Mouse (Mus musculus): ENCODE data around the gene Dnal1.
A peak's percentile ranks its signal among the peaks of the same experiment; 100 is the strongest.

The Dnal1 gene

GRCm38 (mm10) chr12:84126899-84127298 is 12.7 kb downstream of the Dnal1 start:
- no peak for DNase-seq (ENCODE audit: low spot score)

- no peak for DNase-seq (ENCODE audit: low spot score)
Observed at GRCm38 (mm10) chr12:84128576-84128975, 14.4 kb downstream of the Dnal1 start.

- no peak for DNase-seq (ENCODE audit: low spot score)
Observed at GRCm38 (mm10) chr12:84129931-84130330, 15.8 kb downstream of the Dnal1 start.

GRCm38 (mm10) chr12:84132265-84132664 is 18.1 kb downstream of the Dnal1 start:
- peak; percentile 65 for DNase-seq (ENCODE audit: low spot score)

DNA sequence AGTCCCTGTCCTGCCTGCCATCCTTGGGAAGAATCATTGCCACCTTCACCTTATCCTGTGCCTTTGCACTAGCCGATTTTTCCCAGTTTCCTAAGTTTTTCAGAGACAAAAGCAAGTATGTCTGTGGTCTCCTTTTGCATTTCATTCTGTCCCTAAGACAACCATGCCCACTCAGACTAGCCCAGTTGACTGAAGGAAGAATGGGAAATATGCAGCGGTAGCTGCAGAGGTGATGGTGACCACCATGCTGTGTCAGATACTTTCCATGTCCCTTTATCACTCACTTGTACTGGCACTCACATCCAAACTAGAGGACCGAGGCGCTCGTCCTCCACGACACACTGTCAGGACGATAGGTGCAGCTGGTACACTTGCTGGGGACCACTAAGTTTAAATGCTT is 23.0 kb downstream of the Dnal1 start:
- no peak for DNase-seq (ENCODE audit: low spot score)

GRCm38 (mm10) chr12:84140135-84140534 is 26.0 kb downstream of the Dnal1 start:
- DNase-seq (ENCODE audit: low spot score), result no peak

GRCm38 (mm10) chr12:84141271-84141670 is 27.1 kb downstream of the Dnal1 start:
- DNase-seq (ENCODE audit: low spot score), result no peak

DNA sequence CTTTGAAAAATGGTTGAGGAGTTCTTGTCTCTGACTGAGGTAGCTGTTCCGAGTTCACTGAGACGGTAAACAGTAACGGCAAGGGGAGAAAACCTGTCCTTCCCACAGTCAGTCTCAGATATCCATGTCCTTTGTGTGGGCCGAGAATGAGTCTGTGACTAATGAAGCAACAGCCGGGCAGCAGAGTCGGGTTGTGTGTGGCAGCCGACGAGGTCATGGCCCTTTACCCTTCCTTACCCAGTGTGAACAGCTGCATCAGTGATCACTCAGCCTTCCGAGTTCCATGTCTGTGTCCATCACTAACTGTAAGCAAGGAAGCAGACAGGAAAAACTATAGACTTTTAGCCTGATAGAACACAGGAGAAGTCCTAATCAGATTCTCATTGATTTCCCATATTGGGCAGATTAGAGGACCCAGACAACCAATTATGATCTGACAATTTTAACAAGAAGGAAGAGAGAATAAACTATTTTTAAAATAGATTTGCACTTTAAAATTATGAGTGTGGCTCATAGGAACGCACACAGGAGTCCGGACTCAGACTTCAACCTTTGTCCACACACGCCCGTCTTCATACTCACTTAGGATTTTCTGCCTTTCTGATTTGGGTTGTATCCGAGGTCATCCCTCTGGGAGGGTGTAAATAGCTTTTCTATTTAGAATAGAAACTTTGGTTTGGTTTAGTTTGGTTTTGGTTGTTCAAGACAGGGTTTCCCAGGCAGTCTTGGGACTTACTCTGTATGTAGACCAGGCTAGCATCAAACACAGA is 28.3 kb downstream of the Dnal1 start:
- no peak for DNase-seq (ENCODE audit: low spot score)

DNA sequence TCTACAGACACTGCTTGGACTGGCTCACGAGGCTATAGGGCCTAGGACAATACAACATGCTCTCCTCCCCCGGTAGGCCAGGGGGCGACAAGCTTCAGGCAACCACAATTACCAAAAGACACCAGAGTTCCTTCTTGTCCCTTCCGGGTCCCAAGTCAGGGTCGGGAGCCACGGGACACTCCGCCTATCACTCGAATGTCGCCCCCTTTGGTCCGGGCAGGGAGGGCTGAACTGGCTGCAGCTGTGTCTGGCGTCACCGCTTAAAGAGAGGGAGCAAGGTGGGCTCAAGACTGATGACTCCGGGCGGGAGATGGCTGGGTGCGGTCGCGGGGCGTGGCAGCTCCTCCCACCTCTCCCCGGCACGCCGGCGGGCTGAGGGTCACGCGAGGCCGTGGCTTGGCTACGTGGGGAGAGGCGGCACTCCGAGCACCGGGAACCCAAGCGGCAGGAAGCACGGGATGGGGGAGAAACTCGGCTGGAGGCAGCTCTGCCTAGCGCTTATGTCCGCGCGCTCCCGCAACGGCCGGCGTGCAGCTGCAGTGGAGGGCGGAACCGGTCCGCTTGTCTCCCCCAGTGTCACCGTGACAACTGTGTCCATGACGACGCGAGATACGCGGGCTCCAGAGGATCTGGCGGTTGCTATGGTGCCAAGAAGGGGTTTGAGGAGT is 33.9 kb downstream of the Dnal1 start, which contains the start of gene Pnma1:
Gene Pnma1, minus strand, starts transcription at position 536 of the 668 bp plus-strand sequence.
- DNase-seq (ENCODE audit: low spot score), result peak; percentile 82

DNA sequence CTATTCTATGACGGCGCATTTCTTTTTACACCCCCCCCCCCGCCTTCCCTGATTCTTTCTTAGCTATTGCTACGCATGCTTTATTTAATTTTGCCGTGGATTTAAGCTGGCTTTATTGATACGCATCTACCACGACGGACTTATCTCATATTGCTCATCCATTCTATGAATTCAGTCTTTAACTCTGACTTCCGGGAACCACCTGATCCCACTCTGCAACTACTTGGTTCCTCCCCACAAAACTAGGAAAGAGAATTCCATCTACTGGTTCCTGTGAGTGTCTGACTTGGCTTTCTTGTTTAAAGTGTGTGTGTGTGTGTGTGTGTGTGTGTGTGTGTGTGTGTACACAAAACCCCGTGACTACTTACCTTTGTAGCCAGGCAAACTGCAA is 34.5 kb downstream of the Dnal1 start:
- DNase-seq (ENCODE audit: low spot score), result no peak

DNA sequence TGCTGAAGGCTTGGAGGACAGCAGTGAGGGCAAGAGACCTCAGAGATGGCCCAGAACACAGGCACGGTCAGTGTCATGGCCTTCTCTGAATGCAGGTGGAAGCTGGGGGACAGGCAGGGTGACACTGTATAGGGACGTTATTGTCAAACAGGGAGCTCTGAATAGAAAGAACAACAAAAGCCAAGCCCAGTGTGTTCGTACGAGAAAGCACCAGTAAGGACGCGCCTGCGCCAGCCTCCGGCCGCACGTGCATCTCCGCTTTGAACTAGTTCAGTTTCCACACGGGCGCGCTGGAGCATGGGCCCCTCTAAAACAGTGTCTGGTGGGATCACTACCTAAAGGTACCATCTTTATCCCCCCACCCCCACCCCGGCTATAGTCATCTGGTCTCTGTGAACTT is 35.8 kb downstream of the Dnal1 start:
- DNase-seq (ENCODE audit: low spot score), result no peak

GRCm38 (mm10) chr12:84150976-84151375 is 36.8 kb downstream of the Dnal1 start:
- DNase-seq (ENCODE audit: low spot score), result peak; percentile 55

DNA sequence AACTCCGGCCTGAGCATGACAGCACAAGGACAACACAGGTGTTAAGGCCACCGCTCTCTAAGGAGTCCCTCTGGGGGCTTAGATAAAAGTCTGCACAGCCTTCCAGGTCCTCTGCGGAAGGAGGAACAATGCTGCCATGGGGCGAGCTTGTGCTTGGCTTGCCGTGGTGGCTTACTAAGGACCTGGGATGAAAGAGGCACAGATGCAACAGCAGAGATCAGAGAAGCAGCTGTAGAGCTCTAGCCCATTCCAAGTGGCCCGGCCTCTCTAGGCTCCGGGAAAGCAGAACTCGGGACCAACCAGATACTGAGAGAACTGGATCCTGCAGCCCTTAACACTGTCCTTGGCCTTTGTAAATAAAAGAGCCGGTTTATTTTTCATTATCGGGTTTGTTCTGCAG is 37.7 kb downstream of the Dnal1 start:
- DNase-seq (ENCODE audit: low spot score), result no peak

- DNase-seq (ENCODE audit: low spot score), result peak; percentile 53
Observed at GRCm38 (mm10) chr12:84152352-84153190, 38.4 kb downstream of the Dnal1 start.

DNA sequence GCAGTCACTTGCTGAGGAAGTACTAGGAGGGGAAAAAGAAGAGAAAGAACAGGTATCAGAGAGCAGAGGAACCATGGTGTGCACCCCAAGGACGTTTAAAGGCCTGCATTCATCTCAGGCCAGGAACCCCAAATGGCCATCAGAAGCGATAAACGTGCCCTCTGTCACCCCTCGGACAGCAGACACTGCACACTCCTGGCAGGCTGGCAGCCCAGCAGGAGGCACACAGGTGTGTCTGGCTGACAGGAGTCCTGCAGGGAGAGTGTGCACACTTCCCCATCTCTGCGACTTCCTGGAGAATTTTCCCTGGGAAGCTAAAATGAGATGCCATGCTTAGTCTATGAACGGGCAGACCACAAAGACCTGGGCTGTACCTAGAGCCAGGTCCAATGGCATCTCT is 39.2 kb downstream of the Dnal1 start:
- no peak for DNase-seq (ENCODE audit: low spot score)

- peak; percentile 65 for DNase-seq (ENCODE audit: low spot score)
Observed at GRCm38 (mm10) chr12:84154786-84155522, 40.8 kb downstream of the Dnal1 start.

DNA sequence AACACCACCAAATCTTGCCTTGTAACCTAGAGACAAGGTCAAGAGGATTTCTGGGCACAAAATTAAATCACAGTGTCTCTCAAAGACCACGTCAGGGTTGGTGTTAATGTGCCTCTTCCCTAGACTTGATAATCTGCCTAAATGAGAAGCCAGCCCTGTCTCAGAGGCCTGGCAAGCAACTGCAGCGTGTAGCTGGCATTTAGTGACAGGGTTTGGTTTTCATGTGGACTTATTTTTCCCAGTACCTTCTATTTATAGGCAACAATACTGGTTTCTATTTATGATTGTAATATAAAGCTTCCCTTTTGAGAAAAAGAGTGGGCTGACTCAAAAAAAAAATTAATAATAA is 41.3 kb downstream of the Dnal1 start:
- no peak for DNase-seq (ENCODE audit: low spot score)

GRCm38 (mm10) chr12:84156210-84156609 is 42.0 kb downstream of the Dnal1 start:
- no peak for DNase-seq (ENCODE audit: low spot score)

DNA sequence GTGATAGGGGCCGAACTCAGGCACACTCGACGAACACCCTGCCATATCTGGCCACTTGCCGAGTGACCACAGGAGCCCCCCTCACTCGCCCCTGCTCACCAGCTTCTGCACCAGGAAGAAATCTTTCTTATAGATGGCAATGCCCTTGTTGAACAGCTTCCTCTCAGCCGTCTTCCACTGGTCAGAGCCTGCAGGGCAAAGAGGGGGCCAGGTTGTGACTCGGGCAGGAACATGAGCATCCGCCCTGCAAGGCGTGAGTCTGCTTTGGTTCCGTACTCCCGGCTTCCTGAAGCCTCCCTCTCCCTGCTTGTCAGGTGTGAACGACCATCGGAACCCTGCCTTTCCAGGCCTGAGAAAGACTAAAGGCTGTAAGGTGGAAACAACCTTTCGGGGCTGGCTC is 44.0 kb downstream of the Dnal1 start:
- DNase-seq (ENCODE audit: low spot score), result no peak

DNA sequence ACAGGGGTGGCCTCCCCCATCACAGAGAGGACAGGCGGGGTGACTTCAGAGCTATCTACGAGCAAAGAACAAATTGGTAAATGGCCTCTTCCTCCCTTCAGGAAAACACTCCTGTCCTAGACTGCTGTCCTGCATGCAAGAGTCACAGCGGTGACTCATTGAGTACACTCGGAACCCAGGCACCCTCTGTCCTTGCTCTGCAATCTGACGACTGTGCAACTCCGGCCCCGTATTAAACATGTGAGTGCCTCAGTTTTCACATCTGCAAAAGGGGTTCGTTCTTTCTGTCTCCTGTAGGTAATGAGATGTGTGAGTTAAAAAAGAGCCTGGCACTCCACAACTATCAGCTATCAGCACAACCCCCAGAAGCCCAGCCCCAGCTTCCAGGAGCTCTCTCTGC is 46.3 kb downstream of the Dnal1 start:
- DNase-seq (ENCODE audit: low spot score), result no peak

- DNase-seq (ENCODE audit: low spot score), result peak; percentile 50
Observed at GRCm38 (mm10) chr12:84161116-84161515, 47.0 kb downstream of the Dnal1 start.
